Mouse (Mus musculus) forebrain, embryonic 16.5 days (tissue): Measurements from ENCODE around the gene Fam228a. TPM values are rescaled to one million over a fixed set of nuclear protein-coding genes. Genes with fewer than 3 reads are reported as not detected.
A peak's percentile ranks its signal among the peaks of the same experiment; 100 is the strongest.

Experiments used
- ATAC-seq: fragments of 200-750 bp; cut with Nextera tagmentation; 2 replicates; pipeline ENCODE4 v1.8.0; 2017; ENCODE audit warnings: mild to moderate bottlenecking, moderate library complexity
- H3K27ac ChIP-seq: fragments of 300-500 bp; sonication (generic); 2 replicates; pipeline ENCODE4 v1.5.1; 2014; ENCODE audit warnings: low read length, control low read depth
- H3K27me3 ChIP-seq: fragments of 300-500 bp; sonication (generic); replicated peaks from 2 replicates; pipeline ENCODE4 v1.6.1; 2014; ENCODE audit warnings: low read length; ENCODE audit not compliant: control insufficient read depth, insufficient read depth
- H3K36me3 ChIP-seq: fragments of 300-500 bp; sonication (generic); 2 replicates; pipeline ENCODE4 v1.6.1; 2014; ENCODE audit not compliant: control insufficient read depth, insufficient read depth
- H3K4me1 ChIP-seq: fragments of 300-500 bp; sonication (generic); replicated peaks from 2 replicates; pipeline ENCODE4 v1.6.1; 2014; ENCODE audit warnings: low read length; ENCODE audit not compliant: control insufficient read depth, insufficient read depth
- H3K4me2 ChIP-seq: fragments of 300-500 bp; sonication (generic); 2 replicates; pipeline ENCODE4 v1.6.1; 2014; ENCODE audit warnings: mild to moderate bottlenecking, low read length, control low read depth
- H3K4me3 ChIP-seq: fragments of 300-500 bp; sonication (generic); replicated peaks from 2 replicates; pipeline ENCODE4 v1.5.1; 2014; ENCODE audit warnings: mild to moderate bottlenecking, low read length, control low read depth
- H3K9ac ChIP-seq: fragments of 300-500 bp; sonication (generic); replicated peaks from 2 replicates; pipeline ENCODE4 v1.6.1; 2014; ENCODE audit warnings: low read depth, low read length, control low read depth
- H3K9me3 ChIP-seq: fragments of 300-500 bp; sonication (generic); 2 replicates; pipeline ENCODE4 v1.6.1; 2016; ENCODE audit warnings: low read length; ENCODE audit not compliant: control insufficient read depth
- WGBS: fragments of 180-500 bp; shearing (Covaris S2); extraction: QIAGEN DNeasy Blood & Tissue Kit; methylation state at CpG from one replicate; pipeline ENCODE4 v1.1.7; 2014; 5-methylcytosine and 5-hydroxymethylcytosine counted together
- polyA plus RNA-seq: library from polyadenylated mRNA; unstranded; fragments of >200 nt; fragmentation: Nextera tagmentation; extraction: Ambion mirVana; gene quantifications from 2 replicates; pipeline ENCODE4 v1.2.1, GENCODE M21; 2015

Fam228a gene
- polyA plus RNA-seq, 1 experiment from 2014 or later: 1.0 TPM

- Histone ChIP-seq H3K27me3 (no peaks in the 10 kb centered on the region), H3K4me2 (no peak overlapping the region), H3K9me3 (no peaks in the 10 kb centered on the region), H3K27ac (no peak overlapping the region), H3K4me1 (no peaks in the 10 kb centered on the region), H3K36me3 (no peaks in the 10 kb centered on the region), H3K4me3 (no peak overlapping the region), H3K9ac (no peak overlapping the region)
- ATAC-seq: no peak
- 95% methylated on average over 3 of the region's 3 CpGs for WGBS
Measured at GRCm38 (mm10) chr12:4729165-4729564, 9.1 kb downstream of the Fam228a start.

DNA sequence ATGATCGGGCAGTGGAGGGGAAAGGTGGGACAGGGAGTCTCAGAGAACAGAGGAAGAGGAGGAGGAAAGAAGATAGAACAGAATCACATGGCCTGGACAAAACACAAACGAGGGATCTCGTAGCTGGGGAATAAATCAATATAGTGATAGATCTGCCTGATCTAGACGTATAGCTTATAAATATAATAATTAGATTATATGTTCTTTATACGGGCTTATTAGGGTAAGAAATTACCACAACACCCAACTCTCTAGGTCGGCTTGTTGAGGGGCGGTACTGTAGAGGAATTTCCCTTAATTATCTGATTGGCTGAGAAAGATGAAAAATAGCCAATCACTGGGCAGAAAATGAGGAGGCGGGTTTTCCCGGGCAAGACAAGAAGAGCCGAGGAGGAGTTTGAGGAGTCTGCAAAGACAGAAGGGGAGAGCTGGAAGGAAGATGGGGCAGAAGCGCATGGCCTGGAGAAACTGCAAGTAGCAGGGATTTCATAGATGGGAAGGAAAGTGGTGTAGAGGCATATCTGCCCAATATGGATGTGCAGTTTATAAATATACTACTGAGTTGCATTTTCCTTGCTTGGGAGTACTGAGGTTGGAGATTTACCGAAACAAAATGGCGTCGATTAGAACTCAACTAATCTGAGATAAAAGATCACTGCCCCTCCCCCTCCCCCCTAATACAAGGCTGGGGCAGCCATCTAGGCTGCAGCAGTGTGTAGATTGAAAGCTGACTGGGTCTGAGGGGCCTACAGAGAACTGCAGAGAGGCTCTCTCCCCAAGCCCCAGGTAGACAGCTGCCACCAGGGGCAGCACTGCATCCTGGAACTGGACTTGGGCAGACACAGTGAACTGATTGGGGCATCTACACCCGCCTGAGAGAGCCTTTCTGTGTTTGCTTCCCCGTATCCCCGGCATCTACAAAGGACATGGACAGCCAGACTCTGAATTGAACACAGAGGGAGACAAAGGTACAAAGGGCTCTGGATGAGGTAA lies 18.2 kb downstream of the Fam228a start:
- H3K9me3 ChIP-seq: no peaks in the 10 kb centered on the region
- no peaks in the 10 kb centered on the region for H3K27me3 ChIP-seq
- no peak overlapping the region for H3K4me3 ChIP-seq
- no peak for ATAC-seq
- H3K9ac ChIP-seq: no peak overlapping the region
- H3K27ac ChIP-seq: no peak overlapping the region
- H3K36me3 ChIP-seq: no peaks in the 10 kb centered on the region
- no peak overlapping the region for H3K4me2 ChIP-seq
- no peaks in the 10 kb centered on the region for H3K4me1 ChIP-seq
- 83% methylated on average over 17 of the region's 17 CpGs for WGBS

GRCm38 (mm10) chr12:4719066-4719761 lies 19.0 kb downstream of the Fam228a start:
- no peak overlapping the region for H3K27ac ChIP-seq
- no peaks in the 10 kb centered on the region for H3K27me3 ChIP-seq
- H3K4me2 ChIP-seq: no peak overlapping the region
- H3K4me3 ChIP-seq: no peak overlapping the region
- no peak for ATAC-seq
- H3K36me3 ChIP-seq: no peaks in the 10 kb centered on the region
- no peak overlapping the region for H3K9ac ChIP-seq
- no peaks in the 10 kb centered on the region for H3K9me3 ChIP-seq
- H3K4me1 ChIP-seq: no peaks in the 10 kb centered on the region
- 92% methylated on average over 13 of the region's 13 CpGs for WGBS

DNA sequence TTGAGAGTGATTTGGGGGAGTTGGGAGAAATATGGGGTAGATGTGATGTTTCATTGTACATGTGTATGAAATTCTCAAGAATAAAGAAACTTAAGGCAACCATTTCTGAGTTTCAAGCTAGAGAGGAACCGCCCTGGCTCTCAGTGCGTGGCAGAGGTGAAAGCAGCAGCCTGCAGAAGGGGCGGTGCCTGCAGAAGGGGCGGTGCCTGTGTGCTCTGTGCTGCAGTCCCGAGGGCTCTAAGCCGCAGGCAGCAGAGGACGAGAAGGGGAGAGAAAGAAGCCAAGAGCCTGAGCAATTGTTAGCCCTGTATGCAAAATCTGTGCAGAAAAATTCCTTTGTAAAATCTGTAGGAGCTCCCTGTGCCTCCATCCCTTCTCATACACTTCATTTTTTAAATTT lies 20.8 kb downstream of the Fam228a start:
- H3K27me3 ChIP-seq: no peaks in the 10 kb centered on the region
- ATAC-seq: peak; percentile 63; the same call in 1 of the 2 replicates
- H3K9ac ChIP-seq: no peak overlapping the region
- no peak overlapping the region for H3K4me3 ChIP-seq
- no peaks in the 10 kb centered on the region for H3K4me1 ChIP-seq
- H3K4me2 ChIP-seq: no peak overlapping the region
- 6% methylated on average over 7 of the region's 7 CpGs for WGBS
- H3K27ac ChIP-seq: no peak overlapping the region
- no peaks in the 10 kb centered on the region for H3K36me3 ChIP-seq
- H3K9me3 ChIP-seq: no peaks in the 10 kb centered on the region

DNA sequence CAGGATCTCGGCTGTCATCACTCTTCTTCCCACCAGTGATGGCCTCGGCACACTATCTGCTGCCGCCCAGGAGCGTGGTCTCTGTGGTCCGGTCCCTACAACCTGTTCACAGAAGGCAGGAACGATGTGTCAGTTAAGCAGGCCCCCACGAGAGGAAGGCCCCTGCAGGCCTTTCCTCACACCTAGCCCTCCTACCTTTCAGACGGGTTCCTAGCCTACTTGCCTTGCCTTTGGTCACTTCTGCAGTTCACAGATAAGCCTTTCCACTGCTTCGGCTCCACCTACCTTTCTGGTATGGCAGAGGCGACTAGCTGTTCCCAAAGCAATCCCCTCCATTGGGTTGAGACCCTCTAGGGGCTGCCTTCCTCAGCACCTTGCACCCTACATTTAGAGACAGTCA lies 22.6 kb downstream of the Fam228a start:
- 87% methylated on average over 10 of the region's 10 CpGs for WGBS
- no peaks in the 10 kb centered on the region for H3K4me1 ChIP-seq

GRCm38 (mm10) chr12:4713361-4713760 lies 24.9 kb downstream of the Fam228a start:
- Histone ChIP-seq H3K27me3 (no peaks in the 10 kb centered on the region), H3K4me3 (no peak overlapping the region), H3K27ac (no peak overlapping the region), H3K9me3 (no peaks in the 10 kb centered on the region), H3K36me3 (no peaks in the 10 kb centered on the region), H3K4me2 (no peak overlapping the region), H3K9ac (no peak overlapping the region), H3K4me1 (no peaks in the 10 kb centered on the region)
- ATAC-seq: no peak
- WGBS: 92% methylated on average over 4 of the region's 4 CpGs

More for the DNA sequence above, 22.6 kb downstream of the Fam228a start:
- Histone ChIP-seq H3K36me3 (no peaks in the 10 kb centered on the region), H3K27me3 (no peaks in the 10 kb centered on the region), H3K9me3 (no peaks in the 10 kb centered on the region), H3K9ac (no peak overlapping the region), H3K4me3 (no peak overlapping the region), H3K27ac (no peak overlapping the region), H3K4me2 (no peak overlapping the region)
- no peak for ATAC-seq

DNA sequence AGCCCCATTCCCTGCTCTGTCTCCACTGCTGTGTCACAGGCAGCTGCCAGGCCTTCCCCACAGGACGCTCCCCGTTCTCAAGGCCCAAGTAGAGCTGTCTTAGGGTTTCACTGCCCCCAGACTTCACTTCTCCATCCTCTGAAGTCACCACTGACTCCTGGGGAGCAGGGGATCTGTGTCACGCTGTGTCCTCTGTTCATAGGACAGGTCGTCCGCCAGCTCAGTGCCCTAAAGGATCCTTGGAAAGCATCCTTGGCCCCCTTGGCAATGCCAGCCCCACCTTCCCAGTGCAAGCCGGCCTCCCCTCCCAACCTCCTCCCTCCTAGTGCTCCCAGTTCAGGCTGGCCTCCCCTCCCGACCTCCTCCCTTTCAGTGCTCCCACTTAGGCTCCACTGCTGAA lies 28.3 kb downstream of the Fam228a start:
- H3K4me1 ChIP-seq: no peaks in the 10 kb centered on the region
- no peak overlapping the region for H3K27ac ChIP-seq
- H3K36me3 ChIP-seq: peaks cover 7% of the 10 kb centered on the region
- H3K9ac ChIP-seq: no peak overlapping the region
- WGBS: 88% methylated on average over 7 of the region's 7 CpGs
- no peak overlapping the region for H3K4me2 ChIP-seq
- H3K27me3 ChIP-seq: no peaks in the 10 kb centered on the region
- ATAC-seq: no peak
- no peaks in the 10 kb centered on the region for H3K9me3 ChIP-seq
- no peak overlapping the region for H3K4me3 ChIP-seq

- no peak overlapping the region for H3K9ac ChIP-seq
- no peaks in the 10 kb centered on the region for H3K4me1 ChIP-seq
- no peak for ATAC-seq
- no peak overlapping the region for H3K4me2 ChIP-seq
- H3K9me3 ChIP-seq: no peaks in the 10 kb centered on the region
- WGBS: 83% methylated on average over 8 of the region's 8 CpGs
- no peaks in the 10 kb centered on the region for H3K27me3 ChIP-seq
- H3K27ac ChIP-seq: no peak overlapping the region
- H3K36me3 ChIP-seq: peaks cover 7% of the 10 kb centered on the region
- H3K4me3 ChIP-seq: no peak overlapping the region
Measured at GRCm38 (mm10) chr12:4708881-4709604, 29.2 kb downstream of the Fam228a start.

- H3K4me3 ChIP-seq: no peak overlapping the region
- H3K4me1 ChIP-seq: no peaks in the 10 kb centered on the region
- H3K36me3 ChIP-seq: peaks cover 7% of the 10 kb centered on the region
- no peak overlapping the region for H3K4me2 ChIP-seq
- 86% methylated on average over 4 of the region's 4 CpGs for WGBS
- no peaks in the 10 kb centered on the region for H3K9me3 ChIP-seq
- H3K27me3 ChIP-seq: no peaks in the 10 kb centered on the region
- H3K27ac ChIP-seq: no peak overlapping the region
- ATAC-seq: no peak
- H3K9ac ChIP-seq: no peak overlapping the region
Measured at GRCm38 (mm10) chr12:4708296-4708695, 29.9 kb downstream of the Fam228a start.
